Mouse (Mus musculus) neural tube, embryonic 15.5 days (tissue): ENCODE results near the gene Gm853. TPM values are rescaled to one million over a fixed set of nuclear protein-coding genes. Genes with fewer than 3 reads are reported as not detected.

Source experiments
- ATAC-seq: fragments of 200-750 bp; cut with Nextera tagmentation; 2 replicates; pipeline ENCODE4 v1.8.0; 2017; ENCODE audit warnings: mild to moderate bottlenecking, moderate TSS enrichment, moderate library complexity; ENCODE audit not compliant: low FRiP score
- H3K27ac ChIP-seq: fragments of 300-500 bp; sonication (generic); replicated peaks from 2 replicates; pipeline ENCODE4 v1.5.1; 2015; ENCODE audit warnings: mild to moderate bottlenecking, inconsistent platforms
- H3K27me3 ChIP-seq: fragments of 300-500 bp; sonication (generic); replicated peaks from 2 replicates; pipeline ENCODE4 v1.6.1; 2015; ENCODE audit warnings: inconsistent platforms
- H3K36me3 ChIP-seq: fragments of 300-500 bp; sonication (generic); 2 replicates; pipeline ENCODE4 v1.6.1; 2015; ENCODE audit warnings: inconsistent platforms
- H3K4me1 ChIP-seq: fragments of 300-500 bp; sonication (generic); 2 replicates; pipeline ENCODE4 v1.6.1; 2015; ENCODE audit warnings: inconsistent platforms
- H3K4me2 ChIP-seq: fragments of 300-500 bp; sonication (generic); 2 replicates; pipeline ENCODE4 v1.6.1; 2015; ENCODE audit warnings: inconsistent platforms, mild to moderate bottlenecking, moderate library complexity
- H3K4me3 ChIP-seq: fragments of 300-500 bp; sonication (generic); replicated peaks from 2 replicates; pipeline ENCODE4 v1.5.1; 2015; ENCODE audit warnings: mild to moderate bottlenecking, inconsistent platforms
- H3K9ac ChIP-seq: fragments of 300-500 bp; sonication (generic); replicated peaks from 2 replicates; pipeline ENCODE4 v1.6.1; 2015; ENCODE audit warnings: mild to moderate bottlenecking, inconsistent platforms
- H3K9me3 ChIP-seq: fragments of 300-500 bp; sonication (generic); replicated peaks from 2 replicates; pipeline ENCODE4 v1.6.1; 2016; ENCODE audit warnings: inconsistent platforms
- WGBS: fragments of 180-500 bp; shearing (Covaris S2); methylation state at CpG from one replicate; pipeline ENCODE4 v1.1.7; 2015; ENCODE audit warnings: mixed read lengths; 5-methylcytosine and 5-hydroxymethylcytosine counted together
- polyA plus RNA-seq: library from polyadenylated mRNA; unstranded; fragments of >200 nt; fragmentation: Nextera tagmentation; extraction: Ambion mirVana; gene quantifications from 2 replicates; pipeline ENCODE4 v1.2.1, GENCODE M21; 2015

Gm853 gene
- polyA plus RNA-seq, 1 experiment from 2014 or later: not detected

- Histone ChIP-seq H3K4me3 (no peak overlapping the region), H3K27ac (no peak overlapping the region), H3K4me1 (peaks cover 8% of the 10 kb centered on the region), H3K4me2 (no peak overlapping the region), H3K27me3 (peaks cover 38% of the 10 kb centered on the region), H3K9ac (no peak overlapping the region), H3K36me3 (no peaks in the 10 kb centered on the region), H3K9me3 (no peaks in the 10 kb centered on the region)
- ATAC-seq: no peak
- WGBS: 34% methylated on average over 4 of the region's 4 CpGs
These were observed 60.9 kb downstream of the Gm853 start for GRCm38 (mm10) chr4:130161349-130161748.

Other genes with a start within 250 kb of the Gm853 start
- 11.9 and 15.5 TPM in 2 replicates for gene Adgrb2, start 237.5 kb downstream of the Gm853 start, polyA plus RNA-seq
- gene Col16a1, start 174.6 kb downstream of the Gm853 start, polyA plus RNA-seq: 24.5 and 25.8 TPM in 2 replicates
- 65.6 and 69.7 TPM in 2 replicates for gene Pef1, start 119.8 kb downstream of the Gm853 start, polyA plus RNA-seq
- 3.7 and 3.9 TPM in 2 replicates for gene Hcrtr1, start 83.0 kb downstream of the Gm853 start, polyA plus RNA-seq
- gene Tinagl1, start 47.3 kb downstream of the Gm853 start, polyA plus RNA-seq: 4.1 and 14.7 TPM in 2 replicates
- 28.7 and 29.1 TPM in 2 replicates for gene Serinc2, start 56.8 kb upstream of the Gm853 start, polyA plus RNA-seq
- gene Fabp3, start 86.2 kb upstream of the Gm853 start, polyA plus RNA-seq: 226 and 288 TPM in 2 replicates
- 1.3 and 1.6 TPM in 2 replicates for gene Gm10570, start 86.3 kb upstream of the Gm853 start, polyA plus RNA-seq
- 93.9 and 95.3 TPM in 2 replicates for gene Zcchc17, start 137.5 kb upstream of the Gm853 start, polyA plus RNA-seq
- 91.8 and 104 TPM in 2 replicates for gene Snrnp40, start 137.7 kb upstream of the Gm853 start, polyA plus RNA-seq